Mouse (Mus musculus) cerebellum, adult 2 months (tissue): ENCODE measurements at regions not wholly inside any gene's neighbourhood (a gene's known extent, or its start where the extent isn't known, plus 50 kb on each side); places are given as distances from the start of the nearest gene placed in this dataset.

ENCODE experiments used
- CTCF ChIP-seq: fragments of 200-500 bp; IDR thresholded peaks from 2 replicates; pipeline ENCODE4 v1.5.1; 2011; ENCODE audit warnings: low read depth, mild to moderate bottlenecking, control low read depth, low read length, moderate library complexity, borderline replicate concordance; ENCODE audit not compliant: insufficient read depth
- POLR2A ChIP-seq: fragments of 200-500 bp; IDR thresholded peaks from 2 replicates; pipeline ENCODE4 v1.6.1; 2011; ENCODE audit warnings: low read length, control low read depth, borderline replicate concordance; ENCODE audit not compliant: insufficient read depth

DNA sequence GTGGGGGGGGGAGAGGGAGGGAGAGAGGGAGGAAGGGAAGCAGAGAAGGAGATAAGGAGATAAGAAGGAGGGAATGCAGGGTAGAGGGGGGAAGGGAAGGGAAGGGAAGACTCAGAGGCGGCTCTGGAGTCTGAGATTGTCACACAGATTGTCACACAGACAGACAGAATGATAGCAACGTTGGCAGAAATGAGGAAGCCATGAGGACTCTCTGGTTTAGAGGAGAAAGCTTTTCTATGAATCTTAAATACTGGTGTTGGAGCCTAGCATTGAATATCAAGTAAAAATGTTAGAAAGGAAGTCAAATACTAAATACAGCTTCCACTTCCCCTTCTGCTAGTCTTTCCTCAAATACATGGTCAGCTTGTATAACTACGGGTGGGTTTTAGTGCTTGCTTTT, 174.4 kb upstream of the Rbms1 start:
- TF ChIP-seq CTCF (no peak), POLR2A (no peak)
